Mouse (Mus musculus) urinary bladder, postnatal 36 days (tissue): ENCODE data around the gene Taok1.

Experiments
- DNase-seq, 2 experiments: peaks; one replicate each; pipeline ENCODE4 v3.0.0; 2022; ENCODE audit warnings: low spot score in 2 of 2, mixed read lengths in 1 of 2

Gene Taok1

GRCm38 (mm10) chr11:77508068-77509021 is 99.3 kb downstream of the Taok1 start:
- DNase-seq, result peak; percentile 73 to 85

GRCm38 (mm10) chr11:77507426-77507825 is 100.2 kb downstream of the Taok1 start:
- DNase-seq, result no peak

GRCm38 (mm10) chr11:77506941-77507340 is 100.7 kb downstream of the Taok1 start:
- no peak for DNase-seq

GRCm38 (mm10) chr11:77506273-77506672 is 101.3 kb downstream of the Taok1 start:
- no peak for DNase-seq

GRCm38 (mm10) chr11:77505291-77505980 is 102.2 kb downstream of the Taok1 start:
- no peak for DNase-seq

- DNase-seq, result no peak
These were observed 103.2 kb downstream of the Taok1 start for GRCm38 (mm10) chr11:77504377-77504776.

GRCm38 (mm10) chr11:77503511-77503910 is 104.1 kb downstream of the Taok1 start:
- DNase-seq, result no peak

GRCm38 (mm10) chr11:77502481-77502880 is 105.1 kb downstream of the Taok1 start:
- DNase-seq, result no peak

- DNase-seq, result no peak
These were observed 105.6 kb downstream of the Taok1 start for GRCm38 (mm10) chr11:77501971-77502370.

GRCm38 (mm10) chr11:77501392-77501791 is 106.2 kb downstream of the Taok1 start:
- DNase-seq, result peak in 1 of 2 experiments; percentile 70

- DNase-seq, result no peak
These were observed 107.0 kb downstream of the Taok1 start for GRCm38 (mm10) chr11:77500361-77501325.

GRCm38 (mm10) chr11:77499354-77499753 is 108.3 kb downstream of the Taok1 start:
- DNase-seq, result no peak

- DNase-seq, result no peak
These were observed 109.1 kb downstream of the Taok1 start for GRCm38 (mm10) chr11:77498261-77499139.

GRCm38 (mm10) chr11:77497851-77498250 is 109.8 kb downstream of the Taok1 start:
- DNase-seq, result no peak

GRCm38 (mm10) chr11:77497341-77497756 is 110.3 kb downstream of the Taok1 start:
- peak in 1 of 2 experiments; percentile 65 for DNase-seq

- no peak for DNase-seq
These were observed 112.1 kb downstream of the Taok1 start for GRCm38 (mm10) chr11:77495507-77495906.

- no peak for DNase-seq
These were observed 112.8 kb downstream of the Taok1 start for GRCm38 (mm10) chr11:77494782-77495181.

- no peak for DNase-seq
These were observed 113.3 kb downstream of the Taok1 start for GRCm38 (mm10) chr11:77494344-77494676.

GRCm38 (mm10) chr11:77493512-77494343 is 113.9 kb downstream of the Taok1 start, which contains the start of gene Git1:
Git1 (plus strand) TSS chr11:77493562.
- no peak for DNase-seq

- DNase-seq, result peak; percentile 93 to 94
These were observed 114.7 kb downstream of the Taok1 start for GRCm38 (mm10) chr11:77492911-77493332.
